Mouse (Mus musculus) kidney, postnatal 0 days (tissue): ENCODE measurements around the gene Ctcf. TPM values are rescaled to one million over a fixed set of nuclear protein-coding genes. Genes with fewer than 3 reads are reported as not detected.

Experiments used
- ATAC-seq: fragments of 200-750 bp; cut with Nextera tagmentation; replicated peaks from 2 replicates; pipeline ENCODE4 v1.8.0; 2017; ENCODE audit warnings: low read depth, moderate number of reproducible peaks, moderate TSS enrichment, moderate library complexity; ENCODE audit not compliant: low FRiP score
- DNase-seq: peaks from one replicate; pipeline ENCODE4 v3.0.0-alpha.2; 2016; ENCODE audit warnings: low spot score
- H3K27ac ChIP-seq: fragments of 300-500 bp; sonication (generic); 2 replicates; pipeline ENCODE4 v1.5.1; 2014; ENCODE audit warnings: mild to moderate bottlenecking
- H3K27me3 ChIP-seq: fragments of 300-500 bp; sonication (generic); 2 replicates; pipeline ENCODE4 v1.6.1; 2014; ENCODE audit warnings: low read length, mixed read lengths; ENCODE audit not compliant: insufficient read depth
- H3K36me3 ChIP-seq: fragments of 300-500 bp; sonication (generic); 2 replicates; pipeline ENCODE4 v1.6.1; 2014; ENCODE audit warnings: low read length, mixed read lengths; ENCODE audit not compliant: insufficient read depth
- H3K4me1 ChIP-seq: fragments of 300-500 bp; sonication (generic); replicated peaks from 2 replicates; pipeline ENCODE4 v1.6.1; 2014; ENCODE audit warnings: antibody characterized with exemption, low read length, mixed read lengths; ENCODE audit not compliant: insufficient read depth
- H3K4me2 ChIP-seq: fragments of 300-500 bp; sonication (generic); 2 replicates; pipeline ENCODE4 v1.6.1; 2014; ENCODE audit warnings: mild to moderate bottlenecking, low read length, moderate library complexity, mixed read lengths
- H3K4me3 ChIP-seq: fragments of 300-500 bp; sonication (generic); replicated peaks from 2 replicates; pipeline ENCODE4 v1.5.1; 2014; ENCODE audit warnings: low read depth, low read length
- H3K9ac ChIP-seq: fragments of 300-500 bp; sonication (generic); 2 replicates; pipeline ENCODE4 v1.6.1; 2014; ENCODE audit warnings: low read depth, low read length
- H3K9me3 ChIP-seq: fragments of 300-500 bp; sonication (generic); replicated peaks from 2 replicates; pipeline ENCODE4 v1.6.1; 2016; ENCODE audit warnings: low read length, inconsistent platforms, mixed read lengths
- CTCF ChIP-seq: IDR thresholded peaks from 2 replicates; pipeline ENCODE4 v1.5.1; 2016; ENCODE audit warnings: antibody characterized with exemption, low read depth, mild to moderate bottlenecking, moderate library complexity
- WGBS: fragments of 180-500 bp; shearing (Covaris S2); extraction: QIAGEN DNeasy Blood & Tissue Kit; methylation state at CpG from one replicate; pipeline ENCODE4 v1.1.7; 2014; 5-methylcytosine and 5-hydroxymethylcytosine counted together
- polyA plus RNA-seq: library from polyadenylated mRNA; unstranded; fragments of >200 nt; fragmentation: Nextera tagmentation; extraction: Ambion mirVana; gene quantifications from 2 replicates; pipeline ENCODE4 v1.2.1, GENCODE M21; 2015

Ctcf gene
- polyA plus RNA-seq, 1 experiment from 2014 or later, result 89.4 TPM

DNA sequence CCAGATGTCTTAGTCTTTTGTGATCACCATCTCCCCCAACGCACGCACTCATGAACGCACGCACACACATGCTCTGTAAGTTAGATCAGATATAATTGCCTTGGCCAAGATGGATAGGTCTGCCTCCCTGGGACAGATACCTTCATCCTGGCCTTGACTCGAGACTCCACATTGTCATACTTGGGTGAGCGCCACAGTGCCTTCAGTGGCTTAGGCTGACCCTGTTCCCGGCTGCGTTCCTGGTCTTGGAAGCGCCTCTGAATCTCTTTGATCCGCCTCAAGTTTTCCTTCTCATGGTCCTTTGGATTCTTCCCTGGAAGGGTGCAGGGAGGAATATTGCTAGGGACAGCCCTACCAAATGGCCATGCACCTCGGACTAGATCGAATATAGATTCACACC lies 70.1 kb downstream of the Ctcf start:
- H3K4me1 ChIP-seq, result peaks cover 6% of the 10 kb centered on the region; the same call in 1 of the 2 replicates
- H3K27me3 ChIP-seq, result no peaks in the 10 kb centered on the region
- peak overlapping the region; percentile 96; the same call in 1 of the 2 replicates for H3K4me2 ChIP-seq
- no peak overlapping the region for H3K27ac ChIP-seq
- 64% methylated on average over 12 of the region's 12 CpGs for WGBS
- H3K9ac ChIP-seq, result no peak overlapping the region
- no peak overlapping the region for H3K4me3 ChIP-seq
- no peak for ATAC-seq
- no peak for DNase-seq
- H3K36me3 ChIP-seq, result peaks cover 6% of the 10 kb centered on the region; the same call in 1 of the 2 replicates
- H3K9me3 ChIP-seq, result no peaks in the 10 kb centered on the region
- no peak for TF ChIP-seq CTCF

DNA sequence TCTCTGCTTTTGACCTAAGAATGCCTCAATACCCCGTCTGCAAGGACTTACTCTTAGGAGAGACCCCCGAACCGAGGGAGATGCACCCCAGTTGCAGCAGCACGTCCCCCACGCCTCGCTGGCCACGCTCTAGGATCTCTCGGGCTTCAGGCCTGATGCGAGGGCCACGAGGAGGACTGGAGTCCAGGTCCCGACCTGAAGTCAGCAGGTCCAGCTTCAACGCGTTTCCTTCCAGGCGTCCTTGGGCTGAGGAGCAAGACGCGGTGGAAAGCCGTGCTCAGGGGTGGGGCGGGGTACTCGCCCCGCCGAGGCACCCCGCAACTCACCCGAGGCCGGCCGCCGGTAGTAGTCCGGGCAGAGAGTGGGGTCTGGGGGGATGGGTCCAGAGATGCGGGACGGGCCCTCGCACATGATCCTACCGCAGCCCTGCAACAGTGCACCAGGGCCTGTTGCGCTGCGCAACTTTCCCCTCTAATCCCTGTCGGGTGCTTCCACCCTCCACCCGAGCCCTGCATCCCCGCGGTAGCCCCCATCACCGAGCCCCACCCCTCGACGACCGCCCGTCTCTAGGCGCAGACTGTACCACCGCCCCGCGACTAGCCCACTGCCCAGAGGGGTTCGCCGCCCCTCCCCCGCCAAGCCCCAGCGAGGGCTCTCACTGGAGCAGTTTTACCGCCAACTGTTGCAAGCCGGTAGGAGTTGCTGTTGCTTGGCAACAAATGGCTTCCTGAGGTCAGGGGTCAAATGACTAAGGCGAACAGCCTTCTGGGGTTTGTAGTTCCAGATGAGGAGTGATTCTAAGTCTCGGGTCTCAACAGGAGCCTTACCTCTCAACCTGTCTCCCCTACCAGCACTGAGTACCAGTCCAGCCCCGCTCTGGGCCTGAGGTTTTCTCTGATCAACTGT lies 71.4 kb downstream of the Ctcf start, which contains the start of the genes 4933405L10Rik and Enkd1:
Gene 4933405L10Rik, plus strand, starts transcription at position 158 of the 906 bp plus-strand sequence.
Gene Enkd1, minus strand, starts transcription at position 713 of the 906 bp plus-strand sequence.
- Histone ChIP-seq H3K4me1 (no peaks in the 10 kb centered on the region), H3K9me3 (no peaks in the 10 kb centered on the region), H3K27ac (0 out of 2 replicates have a peak within 1 kb of the TSS, but pooled peaks have one; percentile 14), H3K4me2 (peak within 1 kb of the TSS; percentile 96), H3K9ac (peak within 1 kb of the TSS; percentile 71), H3K36me3 (peaks cover 6% of the 10 kb centered on the region; the same call in 1 of the 2 replicates), H3K27me3 (no peaks in the 10 kb centered on the region), H3K4me3 (peak within 1 kb of the TSS; percentile 71)
- ATAC-seq (peak; percentile 67), DNase-seq (peak; percentile 95)
- no peak for TF ChIP-seq CTCF
- under 1% methylated on average over 53 of the region's 55 CpGs for WGBS

DNA sequence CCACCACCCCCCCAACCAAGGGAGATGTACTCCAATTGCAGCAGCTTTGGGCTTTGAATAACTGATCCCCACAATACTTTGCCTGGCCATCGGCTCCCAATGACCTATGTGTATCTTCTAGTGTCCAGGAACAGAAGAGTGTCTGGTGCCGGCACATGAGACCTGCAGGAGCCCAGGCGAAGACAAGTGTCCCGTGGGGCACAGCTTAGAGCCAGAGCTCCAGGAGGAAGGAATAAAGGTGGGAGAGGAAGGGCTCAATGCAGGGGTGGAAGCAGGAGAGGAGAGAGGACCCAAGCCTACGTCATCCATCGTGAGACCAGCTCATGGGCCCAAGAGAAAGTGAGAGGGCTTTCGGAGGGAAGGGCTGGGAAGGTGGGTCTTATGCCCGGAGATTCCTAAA lies 72.3 kb downstream of the Ctcf start:
- no peaks in the 10 kb centered on the region for H3K27me3 ChIP-seq
- no peak overlapping the region for H3K4me2 ChIP-seq
- no peak overlapping the region for H3K9ac ChIP-seq
- no peak overlapping the region for H3K27ac ChIP-seq
- TF ChIP-seq CTCF, result no peak
- 95% methylated on average over 8 of the region's 8 CpGs for WGBS
- ATAC-seq (no peak), DNase-seq (no peak)
- H3K4me1 ChIP-seq, result no peaks in the 10 kb centered on the region
- H3K9me3 ChIP-seq, result no peaks in the 10 kb centered on the region
- H3K36me3 ChIP-seq, result 0 out of 2 replicates have a peak, but pooled peaks cover 5% of the 10 kb centered on the region
- no peak overlapping the region for H3K4me3 ChIP-seq

GRCm38 (mm10) chr8:105709317-105709716 lies 72.9 kb downstream of the Ctcf start:
- no peak for TF ChIP-seq CTCF
- Histone ChIP-seq H3K36me3 (no peaks in the 10 kb centered on the region), H3K4me3 (no peak overlapping the region), H3K27ac (no peak overlapping the region), H3K4me1 (no peaks in the 10 kb centered on the region), H3K9me3 (no peaks in the 10 kb centered on the region), H3K4me2 (no peak overlapping the region), H3K27me3 (no peaks in the 10 kb centered on the region), H3K9ac (no peak overlapping the region)
- ATAC-seq (no peak), DNase-seq (no peak)
- WGBS, result 86% methylated on average over 14 of the region's 14 CpGs

DNA sequence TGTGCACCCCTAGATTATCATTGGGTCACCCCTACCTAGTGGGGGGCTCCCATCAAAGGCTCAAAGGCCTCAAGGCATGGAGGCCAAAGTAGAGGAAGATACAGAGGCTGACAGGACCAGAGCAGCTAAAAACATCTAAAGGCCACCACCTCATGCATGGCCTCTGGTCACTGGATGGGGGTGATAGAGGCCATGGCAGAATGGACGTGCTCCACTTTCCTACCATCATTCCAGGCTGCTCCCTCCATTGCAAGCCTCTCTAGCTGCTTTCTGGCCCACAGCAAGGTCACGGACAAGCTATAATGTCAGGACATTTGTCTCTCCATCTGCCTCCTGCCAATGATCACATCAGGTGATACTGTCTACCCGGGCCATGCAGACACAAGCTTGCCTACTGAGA lies 75.9 kb downstream of the Ctcf start:
- WGBS, result 89% methylated on average over 3 of the region's 3 CpGs
- 0 out of 2 replicates have a peak, but pooled peaks cover 8% of the 10 kb centered on the region for H3K36me3 ChIP-seq
- H3K27me3 ChIP-seq, result no peaks in the 10 kb centered on the region
- no peak overlapping the region for H3K27ac ChIP-seq
- H3K9ac ChIP-seq, result no peak overlapping the region
- H3K4me2 ChIP-seq, result no peak overlapping the region
- H3K4me1 ChIP-seq, result no peaks in the 10 kb centered on the region
- no peak for TF ChIP-seq CTCF
- ATAC-seq (no peak), DNase-seq (no peak)
- no peaks in the 10 kb centered on the region for H3K9me3 ChIP-seq
- no peak overlapping the region for H3K4me3 ChIP-seq

DNA sequence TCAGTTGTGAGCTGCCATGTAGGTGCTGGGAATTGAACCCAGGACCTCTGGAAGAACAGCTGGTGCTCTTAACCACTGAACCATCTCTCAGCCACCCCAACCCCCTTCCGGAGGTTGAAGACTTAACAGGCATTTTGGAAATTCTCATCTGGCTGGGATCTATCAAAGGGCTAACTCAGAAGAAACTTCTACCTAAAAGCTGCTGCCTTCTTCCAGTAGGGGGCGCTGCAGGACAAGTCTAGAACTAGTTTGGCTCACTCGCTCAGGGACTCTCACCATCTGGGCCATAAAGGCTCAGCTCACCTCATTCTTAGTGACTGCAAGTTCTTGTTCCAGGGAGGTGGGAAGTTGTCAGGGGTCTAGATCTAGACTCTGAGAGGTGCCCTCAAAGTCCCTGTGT lies 77.8 kb downstream of the Ctcf start:
- Histone ChIP-seq H3K27me3 (no peaks in the 10 kb centered on the region), H3K4me1 (no peaks in the 10 kb centered on the region), H3K27ac (0 out of 2 replicates have a peak overlapping the region, but pooled peaks have one; percentile 36), H3K9me3 (no peaks in the 10 kb centered on the region), H3K4me2 (no peak overlapping the region), H3K4me3 (no peak overlapping the region), H3K9ac (no peak overlapping the region), H3K36me3 (0 out of 2 replicates have a peak, but pooled peaks cover 8% of the 10 kb centered on the region)
- TF ChIP-seq CTCF, result peak; percentile 96
- WGBS, result 12% methylated on average over 3 of the region's 3 CpGs
- ATAC-seq (peak; percentile 40), DNase-seq (peak; percentile 95)
